Mouse (Mus musculus) heart, postnatal 25 days (tissue): ENCODE results near the gene Ifngr1. TPM values are rescaled to one million over a fixed set of nuclear protein-coding genes. Genes with fewer than 3 reads are reported as not detected.

ENCODE experiments used
- DNase-seq: peaks from one replicate; pipeline ENCODE4 v3.0.0; 2022; ENCODE audit warnings: low spot score
- intact Hi-C: fragments of 180-260 bp; cut with DNase I; formaldehyde crosslinking; loops from one replicate; pipeline ENCODE4 v1.15.1; 2025
- total RNA-seq, 2 experiments: library from RNA; stranded (reverse); gene quantifications; 2 replicates each; pipeline ENCODE4 v1.2.3; 2021

The Ifngr1 gene
- total RNA-seq, 2 experiments from 2014 or later: 45.4 to 53.7 TPM

- intact Hi-C loops: loop anchor here (5.0 kb wide), 1 partner anchor 71 kb away; no protein-coding TSS in a partner anchor
- no peak for DNase-seq
Measured at GRCm38 (mm10) chr10:19621408-19622048, 29.8 kb downstream of the Ifngr1 start, which contains the start of gene Il22ra2. Gene Il22ra2, plus strand, starts transcription at chr10:19621998.

- intact Hi-C loops: loop anchor here (5.0 kb wide), 1 partner anchor 68 kb away; no protein-coding TSS in a partner anchor
- no peak for DNase-seq
Measured at GRCm38 (mm10) chr10:19624617-19625016, 32.9 kb downstream of the Ifngr1 start.

GRCm38 (mm10) chr10:19627342-19627741 lies 35.6 kb downstream of the Ifngr1 start:
- DNase-seq: no peak
- intact Hi-C loops: no loop called here

GRCm38 (mm10) chr10:19627748-19628147 lies 36.0 kb downstream of the Ifngr1 start:
- intact Hi-C loops: no loop called here
- DNase-seq: no peak

- DNase-seq: no peak
- intact Hi-C loops: no loop called here
Measured at GRCm38 (mm10) chr10:19631616-19632195, 40.0 kb downstream of the Ifngr1 start.

- no peak for DNase-seq
- intact Hi-C loops: no loop called here
Measured at GRCm38 (mm10) chr10:19638851-19639250, 47.1 kb downstream of the Ifngr1 start.

GRCm38 (mm10) chr10:19639630-19640029 lies 47.9 kb downstream of the Ifngr1 start:
- DNase-seq: no peak
- intact Hi-C loops: no loop called here

GRCm38 (mm10) chr10:19645119-19645518 lies 53.4 kb downstream of the Ifngr1 start:
- intact Hi-C loops: no loop called here
- no peak for DNase-seq

- intact Hi-C loops: no loop called here
- no peak for DNase-seq
Measured at GRCm38 (mm10) chr10:19657426-19657825, 65.7 kb downstream of the Ifngr1 start.

Other genes with a start within 250 kb of the Ifngr1 start
- gene Olig3, start 235.4 kb upstream of the Ifngr1 start, total RNA-seq: not detected
- not detected for gene Il22ra2, start 30.0 kb downstream of the Ifngr1 start, total RNA-seq
- not detected for gene Il20ra, start 120.6 kb downstream of the Ifngr1 start, total RNA-seq